Mouse (Mus musculus): ENCODE results near the gene Serpinf2. TPM values are rescaled to one million over a fixed set of nuclear protein-coding genes. Genes with fewer than 3 reads are reported as not detected.

Serpinf2 gene
- polyA plus RNA-seq, 1 experiment, result 1.4 TPM

DNA sequence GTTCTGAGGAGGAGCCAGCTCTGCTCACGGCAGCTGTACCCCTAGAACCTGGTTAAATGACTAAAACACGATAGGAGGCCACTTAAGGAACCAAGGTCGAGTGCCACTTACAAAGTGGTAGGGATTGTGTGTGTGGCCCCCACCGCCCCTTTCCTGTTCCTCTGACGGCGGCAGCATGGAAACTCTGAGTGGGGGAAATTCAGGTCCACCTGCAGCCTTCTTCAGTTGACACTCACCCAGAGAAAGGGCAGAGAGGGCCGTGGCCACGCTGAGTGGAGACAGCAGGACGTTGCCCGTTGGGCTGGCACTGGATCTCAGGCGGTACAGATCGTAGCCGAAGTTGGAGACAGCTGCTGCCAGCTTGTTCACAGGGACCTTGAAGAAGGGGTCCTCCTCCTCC is 23.4 kb downstream of the Serpinf2 start:
- no peak overlapping the region for H3K27ac ChIP-seq (ENCODE audit: control insufficient read depth, insufficient read depth, low read length)
- no peak for DNase-seq
- peaks cover 32% of the 10 kb centered on the region for H3K4me1 ChIP-seq (replicated peaks; ENCODE audit: control insufficient read depth, insufficient read depth, low read length)
- H3K27me3 ChIP-seq (ENCODE audit: control insufficient read depth, insufficient read depth, low read length), result no peaks in the 10 kb centered on the region
- TF ChIP-seq CTCF (IDR thresholded peaks at IDR 0.05; ENCODE audit: borderline replicate concordance, control insufficient read depth, extremely low read depth, insufficient read depth, low read length, poor library complexity) (no peak), POLR2A (IDR thresholded peaks at IDR 0.05; ENCODE audit: control insufficient read depth, extremely low read depth, insufficient read depth, low read length, poor library complexity) (no peak)
- no peaks in the 10 kb centered on the region for H3K36me3 ChIP-seq (ENCODE audit: control insufficient read depth, insufficient read depth, low read length)
- WGBS, result 28% methylated on average over 13 of the region's 13 CpGs
- H3K4me3 ChIP-seq (ENCODE audit: control insufficient read depth, insufficient read depth, low read length), result no peak overlapping the region

DNA sequence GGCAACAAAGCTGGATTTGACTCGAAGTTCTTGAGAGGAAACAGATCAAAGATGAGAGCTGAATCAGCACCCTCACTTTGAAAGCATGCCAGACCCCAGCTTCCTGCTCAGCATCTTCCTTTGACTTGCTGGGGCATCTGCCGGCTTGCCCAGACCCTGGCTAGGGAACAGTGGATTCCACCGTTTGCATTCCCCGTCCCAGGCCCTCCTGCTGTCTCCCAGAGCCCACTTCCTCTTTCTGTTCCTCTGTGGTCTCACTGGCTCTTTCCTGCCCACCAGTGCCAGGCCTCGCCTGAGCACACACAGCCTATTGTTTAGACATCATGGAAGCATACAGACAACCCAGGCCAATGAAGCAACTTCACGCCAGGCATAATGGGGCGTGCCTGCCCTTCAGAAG is 24.3 kb downstream of the Serpinf2 start:
- Histone ChIP-seq H3K36me3 (ENCODE audit: control insufficient read depth, insufficient read depth, low read length) (no peaks in the 10 kb centered on the region), H3K27ac (ENCODE audit: control insufficient read depth, insufficient read depth, low read length) (no peak overlapping the region)
- peak; percentile 34 for DNase-seq

GRCm38 (mm10) chr11:75410591-75410990 is 28.8 kb downstream of the Serpinf2 start:
- 86% methylated on average over 7 of the region's 7 CpGs for WGBS
- TF ChIP-seq POLR2A (IDR thresholded peaks at IDR 0.05; ENCODE audit: control insufficient read depth, extremely low read depth, insufficient read depth, low read length, poor library complexity), result no peak
- no peak for TF ChIP-seq CTCF (IDR thresholded peaks at IDR 0.05; ENCODE audit: borderline replicate concordance, control insufficient read depth, extremely low read depth, insufficient read depth, low read length, poor library complexity)
- peak; percentile 24 for DNase-seq

More for the DNA sequence above, 24.3 kb downstream of the Serpinf2 start:
- TF ChIP-seq POLR2A (IDR thresholded peaks at IDR 0.05; ENCODE audit: control insufficient read depth, extremely low read depth, insufficient read depth, low read length, poor library complexity) (0 out of 2 replicates have a peak, but pooled peaks have one; percentile 8), CTCF (IDR thresholded peaks at IDR 0.05; ENCODE audit: borderline replicate concordance, control insufficient read depth, extremely low read depth, insufficient read depth, low read length, poor library complexity) (no peak)
- Histone ChIP-seq H3K4me3 (ENCODE audit: control insufficient read depth, insufficient read depth, low read length) (no peak overlapping the region), H3K4me1 (replicated peaks; ENCODE audit: control insufficient read depth, insufficient read depth, low read length) (peaks cover 41% of the 10 kb centered on the region), H3K27me3 (ENCODE audit: control insufficient read depth, insufficient read depth, low read length) (no peaks in the 10 kb centered on the region)
- 7% methylated on average over 7 of the region's 7 CpGs for WGBS

DNA sequence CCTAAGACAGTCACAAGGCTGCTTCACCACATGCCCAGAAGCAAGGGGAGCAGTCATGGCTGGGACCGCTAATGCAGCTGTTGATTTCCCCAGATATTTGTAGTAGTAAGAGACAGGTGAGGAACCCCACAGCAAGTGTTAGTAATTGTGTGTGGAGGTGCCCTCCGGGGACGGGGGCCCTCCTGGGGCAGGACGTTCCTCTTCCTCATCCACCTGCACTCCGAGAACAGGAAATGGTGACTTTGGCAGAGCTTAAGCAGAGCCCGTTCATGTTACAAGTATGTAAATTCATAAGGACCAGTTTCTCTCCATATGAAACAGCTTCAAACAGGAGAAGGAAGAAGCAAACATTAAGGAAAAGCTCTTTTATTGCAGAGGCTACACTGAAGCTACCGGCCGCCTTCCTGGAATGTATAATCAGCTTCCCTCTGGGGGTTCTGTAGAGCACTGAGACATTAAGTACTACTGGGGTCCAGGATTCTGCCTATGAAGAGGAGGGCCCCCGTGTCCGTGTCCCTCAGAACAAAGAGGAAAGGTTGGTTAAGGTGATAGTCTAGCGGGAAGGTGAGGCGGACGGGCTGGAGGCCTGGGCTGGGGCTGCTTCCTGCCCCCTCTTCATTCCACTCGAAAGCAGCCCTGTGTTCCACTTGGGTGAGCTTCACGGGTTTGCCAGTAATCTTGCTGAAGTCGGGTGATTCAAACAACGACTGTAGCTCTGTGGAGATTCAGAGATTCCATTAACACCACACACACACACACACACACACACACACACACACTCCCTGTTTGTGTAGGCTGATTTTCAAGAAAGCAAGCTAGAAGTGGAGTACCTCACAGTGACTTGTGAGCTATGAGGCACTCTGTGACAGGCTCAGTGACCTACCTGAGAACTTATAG is 29.5 kb downstream of the Serpinf2 start:
- WGBS, result 24% methylated on average over 17 of the region's 17 CpGs
- Histone ChIP-seq H3K27me3 (ENCODE audit: control insufficient read depth, insufficient read depth, low read length) (no peaks in the 10 kb centered on the region), H3K4me1 (replicated peaks; ENCODE audit: control insufficient read depth, insufficient read depth, low read length) (peaks cover 30% of the 10 kb centered on the region), H3K27ac (ENCODE audit: control insufficient read depth, insufficient read depth, low read length) (peak overlapping the region; percentile 86), H3K36me3 (ENCODE audit: control insufficient read depth, insufficient read depth, low read length) (no peaks in the 10 kb centered on the region), H3K4me3 (ENCODE audit: control insufficient read depth, insufficient read depth, low read length) (no peak overlapping the region; the same call in 1 of the 2 replicates)
- no peak for TF ChIP-seq CTCF (IDR thresholded peaks at IDR 0.05; ENCODE audit: borderline replicate concordance, control insufficient read depth, extremely low read depth, insufficient read depth, low read length, poor library complexity)
- TF ChIP-seq POLR2A (IDR thresholded peaks at IDR 0.05; ENCODE audit: control insufficient read depth, extremely low read depth, insufficient read depth, low read length, poor library complexity), result no peak
- DNase-seq, result peak; percentile 63

More at GRCm38 (mm10) chr11:75410591-75410990, 28.8 kb downstream of the Serpinf2 start:
- Histone ChIP-seq H3K36me3 (ENCODE audit: control insufficient read depth, insufficient read depth, low read length) (no peaks in the 10 kb centered on the region), H3K4me1 (replicated peaks; ENCODE audit: control insufficient read depth, insufficient read depth, low read length) (peaks cover 36% of the 10 kb centered on the region), H3K27me3 (ENCODE audit: control insufficient read depth, insufficient read depth, low read length) (no peaks in the 10 kb centered on the region), H3K4me3 (ENCODE audit: control insufficient read depth, insufficient read depth, low read length) (no peak overlapping the region), H3K27ac (ENCODE audit: control insufficient read depth, insufficient read depth, low read length) (peak overlapping the region; percentile 86)

GRCm38 (mm10) chr11:75406865-75407264 is 32.5 kb downstream of the Serpinf2 start:
- peak; percentile 80 for DNase-seq
- Histone ChIP-seq H3K27me3 (ENCODE audit: control insufficient read depth, insufficient read depth, low read length) (no peaks in the 10 kb centered on the region), H3K4me3 (ENCODE audit: control insufficient read depth, insufficient read depth, low read length) (no peak overlapping the region), H3K27ac (ENCODE audit: control insufficient read depth, insufficient read depth, low read length) (no peak overlapping the region), H3K36me3 (ENCODE audit: control insufficient read depth, insufficient read depth, low read length) (no peaks in the 10 kb centered on the region), H3K4me1 (replicated peaks; ENCODE audit: control insufficient read depth, insufficient read depth, low read length) (peaks cover 23% of the 10 kb centered on the region)
- 78% methylated on average over 3 of the region's 3 CpGs for WGBS
- TF ChIP-seq CTCF (IDR thresholded peaks at IDR 0.05; ENCODE audit: borderline replicate concordance, control insufficient read depth, extremely low read depth, insufficient read depth, low read length, poor library complexity) (no peak), POLR2A (IDR thresholded peaks at IDR 0.05; ENCODE audit: control insufficient read depth, extremely low read depth, insufficient read depth, low read length, poor library complexity) (no peak)

DNA sequence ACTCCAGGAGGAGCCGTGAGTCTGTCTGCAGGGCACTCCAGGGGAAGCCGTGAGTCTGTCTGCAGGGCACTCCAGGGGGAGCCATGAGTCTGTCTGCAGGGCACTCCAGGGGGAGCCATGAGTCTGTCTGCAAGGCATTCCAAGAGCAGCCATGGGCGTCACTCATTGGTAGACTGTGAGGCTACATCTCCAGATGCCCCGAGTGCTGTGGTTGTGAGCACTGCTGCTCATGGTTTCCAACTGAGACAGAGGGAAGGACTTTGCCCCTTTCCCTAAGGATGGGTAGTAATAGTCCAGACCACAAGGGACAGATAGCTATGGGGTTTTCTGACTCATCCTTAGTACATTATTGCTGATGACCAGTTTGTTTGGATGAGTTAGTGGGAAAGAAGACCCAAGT is 33.3 kb downstream of the Serpinf2 start:
- WGBS, result 90% methylated on average over 4 of the region's 4 CpGs
- H3K27me3 ChIP-seq (ENCODE audit: control insufficient read depth, insufficient read depth, low read length), result no peaks in the 10 kb centered on the region
- H3K27ac ChIP-seq (ENCODE audit: control insufficient read depth, insufficient read depth, low read length), result no peak overlapping the region
- no peak for DNase-seq
- TF ChIP-seq POLR2A (IDR thresholded peaks at IDR 0.05; ENCODE audit: control insufficient read depth, extremely low read depth, insufficient read depth, low read length, poor library complexity) (no peak), CTCF (IDR thresholded peaks at IDR 0.05; ENCODE audit: borderline replicate concordance, control insufficient read depth, extremely low read depth, insufficient read depth, low read length, poor library complexity) (no peak)
- no peak overlapping the region for H3K4me3 ChIP-seq (ENCODE audit: control insufficient read depth, insufficient read depth, low read length)
- H3K4me1 ChIP-seq (replicated peaks; ENCODE audit: control insufficient read depth, insufficient read depth, low read length), result peaks cover 18% of the 10 kb centered on the region
- H3K36me3 ChIP-seq (ENCODE audit: control insufficient read depth, insufficient read depth, low read length), result no peaks in the 10 kb centered on the region
